Mouse (Mus musculus) testis, adult 2 months (tissue): ENCODE measurements around the gene Klf13. TPM values are rescaled to one million over a fixed set of nuclear protein-coding genes. Genes with fewer than 3 reads are reported as not detected.

Experiments used
- H3K27ac ChIP-seq: fragments of 200-500 bp; 2 replicates; pipeline ENCODE4 v1.5.1; 2012; ENCODE audit warnings: low read depth, low read length; ENCODE audit not compliant: control insufficient read depth, insufficient read depth
- H3K27me3 ChIP-seq: fragments of 200-500 bp; 2 replicates; pipeline ENCODE4 v1.6.1; 2012; ENCODE audit warnings: mild to moderate bottlenecking, low read length, moderate library complexity; ENCODE audit not compliant: control insufficient read depth, insufficient read depth
- H3K36me3 ChIP-seq: fragments of 200-500 bp; 2 replicates; pipeline ENCODE4 v1.6.1; 2012; ENCODE audit warnings: mild to moderate bottlenecking, low read length; ENCODE audit not compliant: control insufficient read depth, insufficient read depth
- H3K4me1 ChIP-seq: fragments of 200-500 bp; 2 replicates; pipeline ENCODE4 v1.6.1; 2012; ENCODE audit warnings: low read length; ENCODE audit not compliant: control insufficient read depth, insufficient read depth
- H3K4me3 ChIP-seq: fragments of 200-500 bp; 2 replicates; pipeline ENCODE4 v1.5.1; 2012; ENCODE audit warnings: low read depth, mild to moderate bottlenecking, low read length, moderate library complexity, mixed read lengths; ENCODE audit not compliant: control insufficient read depth
- CTCF ChIP-seq: fragments of 200-500 bp; IDR thresholded peaks from 2 replicates; pipeline ENCODE4 v1.5.1; 2012; ENCODE audit warnings: low read depth, mild to moderate bottlenecking, inconsistent platforms, low read length, moderate library complexity; ENCODE audit not compliant: control insufficient read depth, insufficient read depth, insufficient replicate concordance
- POLR2A ChIP-seq: fragments of 200-500 bp; IDR thresholded peaks from 2 replicates; pipeline ENCODE4 v1.6.1; 2012; ENCODE audit warnings: low read depth, mild to moderate bottlenecking, inconsistent platforms, low read length, moderate library complexity; ENCODE audit not compliant: control insufficient read depth
- polyA plus RNA-seq: library from polyadenylated mRNA; depleted of rRNA; stranded (reverse); fragments of >200 nt; gene quantifications from 2 replicates; pipeline ENCODE4 v1.2.3, GENCODE M21; 2012

The Klf13 gene
- polyA plus RNA-seq, 1 experiment = 2.8 TPM

- no peaks in the 10 kb centered on the region for H3K36me3 ChIP-seq
- no peaks in the 10 kb centered on the region for H3K27me3 ChIP-seq
- TF ChIP-seq CTCF (no peak), POLR2A (no peak)
- peaks cover 13% of the 10 kb centered on the region for H3K4me1 ChIP-seq
- no peak overlapping the region for H3K4me3 ChIP-seq
- H3K27ac ChIP-seq = no peak overlapping the region
Observed at GRCm38 (mm10) chr7:63932461-63932860, 6.3 kb downstream of the Klf13 start.

GRCm38 (mm10) chr7:63930766-63931165, 7.9 kb downstream of the Klf13 start:
- peaks cover 2% of the 10 kb centered on the region; the same call in 1 of the 2 replicates for H3K4me1 ChIP-seq
- no peak overlapping the region for H3K4me3 ChIP-seq
- no peaks in the 10 kb centered on the region for H3K36me3 ChIP-seq
- no peak overlapping the region for H3K27ac ChIP-seq
- TF ChIP-seq CTCF = no peak
- H3K27me3 ChIP-seq = no peaks in the 10 kb centered on the region

DNA sequence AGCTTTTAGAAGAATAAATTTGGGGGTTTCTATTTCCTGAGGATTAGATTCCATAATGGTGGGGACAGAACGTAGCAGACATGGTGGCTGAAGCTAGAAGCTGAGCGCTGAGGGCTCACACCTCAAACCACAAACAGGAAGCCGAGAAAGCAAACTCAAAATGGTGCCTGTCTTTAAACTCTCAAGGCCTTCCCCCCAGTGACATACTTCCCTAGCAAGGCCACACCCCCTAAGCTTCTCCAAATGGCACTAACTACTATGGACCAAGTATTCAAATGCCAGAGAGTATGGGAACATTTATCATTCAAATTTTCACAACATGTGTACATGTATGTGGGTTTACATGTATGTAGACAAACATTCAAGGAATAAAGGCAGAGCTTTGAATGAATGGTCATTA, 8.6 kb downstream of the Klf13 start:
- no peak overlapping the region for H3K27ac ChIP-seq
- TF ChIP-seq CTCF (no peak), POLR2A (no peak)
- H3K36me3 ChIP-seq = no peaks in the 10 kb centered on the region
- no peaks in the 10 kb centered on the region for H3K27me3 ChIP-seq
- no peak overlapping the region for H3K4me3 ChIP-seq
- H3K4me1 ChIP-seq = peaks cover 6% of the 10 kb centered on the region

GRCm38 (mm10) chr7:63929080-63929479, 9.6 kb downstream of the Klf13 start:
- H3K27me3 ChIP-seq = no peaks in the 10 kb centered on the region
- no peak overlapping the region; the same call in 1 of the 2 replicates for H3K27ac ChIP-seq
- H3K4me3 ChIP-seq = no peak overlapping the region
- TF ChIP-seq CTCF (no peak), POLR2A (no peak)
- peaks cover 7% of the 10 kb centered on the region for H3K4me1 ChIP-seq
- no peaks in the 10 kb centered on the region for H3K36me3 ChIP-seq

DNA sequence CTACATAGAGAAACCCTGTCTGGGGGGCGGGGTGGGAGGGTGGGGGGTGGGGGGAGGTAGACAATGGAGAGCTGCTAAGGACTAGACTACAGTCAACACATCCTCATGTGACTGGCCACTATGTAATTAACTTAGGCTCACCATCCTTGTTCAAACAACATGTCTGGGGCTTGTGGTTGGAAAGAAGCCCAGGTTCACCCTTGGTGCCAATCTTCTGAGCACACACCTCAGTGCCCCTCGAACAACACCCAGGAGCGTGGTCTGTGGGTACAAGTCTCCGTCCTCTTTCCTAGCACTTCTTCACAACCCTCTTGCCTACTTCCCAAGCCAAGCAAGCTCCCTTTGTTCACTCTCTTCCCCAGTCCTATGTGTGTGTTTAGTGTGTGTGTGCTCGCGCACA, 11.6 kb downstream of the Klf13 start:
- Histone ChIP-seq H3K27me3 (no peaks in the 10 kb centered on the region), H3K4me1 (peaks cover 11% of the 10 kb centered on the region), H3K27ac (no peak overlapping the region), H3K36me3 (no peaks in the 10 kb centered on the region), H3K4me3 (no peak overlapping the region)
- TF ChIP-seq POLR2A (no peak), CTCF (no peak)

GRCm38 (mm10) chr7:63926492-63926891, 12.2 kb downstream of the Klf13 start:
- no peaks in the 10 kb centered on the region for H3K36me3 ChIP-seq
- H3K27me3 ChIP-seq = no peaks in the 10 kb centered on the region
- peaks cover 12% of the 10 kb centered on the region for H3K4me1 ChIP-seq
- TF ChIP-seq CTCF (no peak), POLR2A (no peak)
- no peak overlapping the region for H3K27ac ChIP-seq
- no peak overlapping the region for H3K4me3 ChIP-seq

GRCm38 (mm10) chr7:63925413-63926360, 13.0 kb downstream of the Klf13 start:
- Histone ChIP-seq H3K27ac (peak overlapping the region; percentile 27), H3K4me1 (peaks cover 12% of the 10 kb centered on the region), H3K27me3 (no peaks in the 10 kb centered on the region), H3K36me3 (no peaks in the 10 kb centered on the region), H3K4me3 (no peak overlapping the region)
- TF ChIP-seq CTCF = no peak
- TF ChIP-seq POLR2A = no peak
